Mouse (Mus musculus) hindbrain, embryonic 10.5 days (tissue): ENCODE measurements around the gene Slc43a2. TPM values are rescaled to one million over a fixed set of nuclear protein-coding genes. Genes with fewer than 3 reads are reported as not detected.
A peak's percentile ranks its signal among the peaks of the same experiment; 100 is the strongest.

Source experiments
- DNase-seq: peaks from one replicate; pipeline ENCODE4 v3.0.0-alpha.2; 2017; ENCODE audit warnings: low spot score
- H3K27ac ChIP-seq: fragments of 300-500 bp; sonication (generic); 2 replicates; pipeline ENCODE4 v1.5.1; 2016; ENCODE audit warnings: mild to moderate bottlenecking, moderate library complexity
- H3K27me3 ChIP-seq: fragments of 300-500 bp; sonication (generic); 2 replicates; pipeline ENCODE4 v1.6.1; 2016; ENCODE audit warnings: mild to moderate bottlenecking; ENCODE audit not compliant: poor library complexity, insufficient read depth, severe bottlenecking
- H3K36me3 ChIP-seq: fragments of 300-500 bp; sonication (generic); 2 replicates; pipeline ENCODE4 v1.6.1; 2016; ENCODE audit warnings: mild to moderate bottlenecking, moderate library complexity
- H3K4me1 ChIP-seq: fragments of 300-500 bp; sonication (generic); replicated peaks from 2 replicates; pipeline ENCODE4 v1.6.1; 2016; ENCODE audit warnings: mild to moderate bottlenecking
- H3K4me3 ChIP-seq: fragments of 300-500 bp; sonication (generic); 2 replicates; pipeline ENCODE4 v1.5.1; 2016; ENCODE audit warnings: mild to moderate bottlenecking, moderate library complexity
- H3K9me3 ChIP-seq: fragments of 300-500 bp; sonication (generic); 2 replicates; pipeline ENCODE4 v1.6.1; 2016; ENCODE audit warnings: mild to moderate bottlenecking, moderate library complexity
- WGBS: fragments of 180-500 bp; shearing (Covaris S2); methylation state at CpG from one replicate; pipeline ENCODE4 v1.1.7; 2016; 5-methylcytosine and 5-hydroxymethylcytosine counted together
- polyA plus RNA-seq: library from polyadenylated mRNA; unstranded; fragments of >200 nt; fragmentation: Nextera tagmentation; extraction: Ambion mirVana; gene quantifications from 2 replicates; pipeline ENCODE4 v1.2.1, GENCODE M21; 2016

Gene Slc43a2
- polyA plus RNA-seq, 1 experiment from 2014 or later, result 7.1 TPM

DNA sequence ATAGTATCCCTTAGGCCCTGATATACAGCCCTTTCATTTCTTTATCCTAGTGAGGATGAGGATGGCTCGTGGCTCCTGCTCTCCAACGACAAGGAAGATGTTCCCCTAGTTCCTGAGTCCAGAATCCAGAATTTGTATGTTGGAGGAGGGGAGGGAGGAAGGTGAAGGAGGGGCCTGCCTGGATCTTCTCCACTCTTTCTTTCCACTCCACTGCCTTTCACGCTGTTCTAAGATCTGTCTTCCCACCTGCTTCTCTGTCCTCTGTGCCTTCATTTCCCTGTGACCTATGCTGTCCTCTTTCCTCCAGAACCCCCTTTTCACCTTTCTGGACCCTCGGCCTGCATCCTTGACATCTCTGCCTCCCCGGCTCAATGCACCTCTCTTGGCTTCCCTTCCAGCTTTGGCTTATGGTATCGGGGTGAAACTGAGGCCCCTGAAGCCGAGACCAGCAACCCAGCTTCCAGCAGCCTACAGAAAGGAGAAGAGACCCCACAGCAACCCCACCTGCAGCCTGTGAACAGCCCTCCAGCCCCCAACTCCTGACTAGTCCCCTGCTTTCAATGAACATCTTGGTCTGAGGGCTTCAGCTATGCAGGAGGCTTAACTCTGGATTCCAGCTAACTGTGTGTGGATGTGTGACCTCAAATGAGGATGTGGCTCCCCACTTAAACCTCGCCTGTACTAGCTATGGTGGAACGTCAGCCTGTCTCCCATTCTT lies 19.0 kb upstream of the Slc43a2 start:
- no peak overlapping the region for H3K4me3 ChIP-seq
- DNase-seq, result no peak
- peaks cover 27% of the 10 kb centered on the region for H3K36me3 ChIP-seq
- H3K27me3 ChIP-seq, result no peaks in the 10 kb centered on the region
- 81% methylated on average over 9 of the region's 9 CpGs for WGBS
- H3K4me1 ChIP-seq, result peaks cover 31% of the 10 kb centered on the region
- H3K9me3 ChIP-seq, result no peaks in the 10 kb centered on the region
- no peak overlapping the region for H3K27ac ChIP-seq

DNA sequence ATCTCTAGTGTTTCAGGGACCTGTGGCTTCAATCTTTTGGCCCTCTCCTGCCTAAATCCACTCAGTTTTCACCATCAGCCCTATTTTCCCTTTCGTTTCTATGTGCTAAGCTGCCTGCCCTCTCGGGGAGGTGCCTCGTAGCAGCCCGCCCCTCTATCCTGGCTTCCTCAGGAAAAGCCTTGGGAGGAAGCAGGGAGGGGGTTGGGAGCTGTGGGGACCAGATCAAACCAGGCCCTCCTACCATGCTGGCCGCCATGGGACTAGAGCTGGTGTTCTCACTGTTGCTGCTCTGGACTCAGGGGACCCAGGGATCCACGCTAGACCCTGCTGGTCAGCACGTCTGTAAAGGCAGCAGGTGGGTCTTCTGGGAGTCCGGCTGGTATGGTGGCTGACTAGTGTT lies 18.2 kb upstream of the Slc43a2 start, which contains the start of gene Scarf1:
Scarf1 (plus strand) TSS at position 205 of the 400 bp plus-strand sequence.
- Histone ChIP-seq H3K4me3 (peak within 1 kb of the TSS; percentile 28), H3K27me3 (no peaks in the 10 kb centered on the region), H3K27ac (peak within 1 kb of the TSS; percentile 24; the same call in 1 of the 2 replicates), H3K9me3 (no peaks in the 10 kb centered on the region), H3K4me1 (peaks cover 31% of the 10 kb centered on the region), H3K36me3 (peaks cover 18% of the 10 kb centered on the region)
- DNase-seq, result no peak
- 59% methylated on average over 8 of the region's 8 CpGs for WGBS

DNA sequence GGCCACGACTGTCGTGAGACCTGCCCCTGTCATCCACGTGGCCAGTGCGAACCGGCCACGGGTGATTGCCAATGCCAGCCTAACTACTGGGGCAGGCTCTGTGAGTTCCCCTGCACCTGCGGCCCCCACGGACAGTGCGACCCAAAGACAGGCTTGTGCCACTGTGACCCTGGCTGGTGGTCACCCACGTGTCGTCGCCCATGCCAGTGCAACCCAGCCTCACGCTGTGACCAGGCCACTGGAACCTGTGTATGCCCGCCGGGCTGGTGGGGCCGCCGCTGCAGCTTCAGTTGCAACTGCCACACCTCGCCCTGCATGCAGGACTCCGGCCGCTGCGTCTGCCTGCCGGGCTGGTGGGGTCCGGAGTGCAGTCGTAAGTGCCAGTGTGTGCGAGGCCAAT lies 16.3 kb upstream of the Slc43a2 start:
- WGBS, result 91% methylated on average over 25 of the region's 25 CpGs
- DNase-seq, result no peak
- Histone ChIP-seq H3K36me3 (peaks cover 3% of the 10 kb centered on the region; the same call in 1 of the 2 replicates), H3K4me1 (peaks cover 14% of the 10 kb centered on the region), H3K9me3 (no peaks in the 10 kb centered on the region), H3K27ac (no peak overlapping the region), H3K4me3 (no peak overlapping the region), H3K27me3 (no peaks in the 10 kb centered on the region)

DNA sequence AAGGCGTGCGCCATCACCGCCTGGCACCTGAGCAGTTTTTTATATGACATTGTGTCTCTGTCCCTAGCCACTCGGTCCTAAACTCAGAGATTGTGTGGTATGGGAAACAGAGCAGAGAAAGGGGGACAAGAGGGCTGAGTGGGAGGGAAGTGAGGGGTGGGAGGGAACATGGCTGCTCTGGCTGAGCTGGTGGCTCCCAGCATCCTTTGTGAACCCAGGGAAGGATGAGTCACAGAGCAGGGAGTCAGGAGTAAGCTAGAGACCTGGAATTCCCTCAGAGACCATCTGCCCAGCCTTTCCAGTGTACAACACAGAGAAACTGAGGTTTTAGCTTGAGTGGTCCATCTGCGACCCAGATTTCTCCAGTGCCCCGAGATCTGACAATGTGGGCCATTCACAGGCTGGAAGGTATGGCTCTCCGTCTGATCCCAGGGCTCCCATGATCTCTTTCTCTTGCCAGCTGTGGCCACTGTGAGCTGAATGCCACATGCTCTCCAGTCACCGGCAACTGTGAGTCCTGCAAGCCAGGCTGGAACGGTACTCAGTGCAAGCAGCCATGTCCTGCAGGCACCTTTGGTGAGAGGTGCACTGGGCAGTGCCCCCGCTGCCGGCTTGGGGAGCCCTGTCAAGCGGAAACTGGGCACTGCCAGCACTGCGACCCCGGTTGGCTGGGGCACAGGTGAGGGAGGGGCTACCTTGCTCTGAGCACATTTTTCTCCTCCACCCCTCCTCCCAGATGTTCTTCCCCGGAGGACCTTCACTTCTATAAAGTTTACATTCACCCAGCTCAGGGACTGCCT lies 11.5 kb upstream of the Slc43a2 start:
- 84% methylated on average over 15 of the region's 15 CpGs for WGBS
- H3K9me3 ChIP-seq, result no peaks in the 10 kb centered on the region
- H3K36me3 ChIP-seq, result no peaks in the 10 kb centered on the region
- no peak overlapping the region for H3K4me3 ChIP-seq
- no peak overlapping the region for H3K27ac ChIP-seq
- H3K4me1 ChIP-seq, result no peaks in the 10 kb centered on the region
- no peak for DNase-seq
- no peaks in the 10 kb centered on the region for H3K27me3 ChIP-seq

DNA sequence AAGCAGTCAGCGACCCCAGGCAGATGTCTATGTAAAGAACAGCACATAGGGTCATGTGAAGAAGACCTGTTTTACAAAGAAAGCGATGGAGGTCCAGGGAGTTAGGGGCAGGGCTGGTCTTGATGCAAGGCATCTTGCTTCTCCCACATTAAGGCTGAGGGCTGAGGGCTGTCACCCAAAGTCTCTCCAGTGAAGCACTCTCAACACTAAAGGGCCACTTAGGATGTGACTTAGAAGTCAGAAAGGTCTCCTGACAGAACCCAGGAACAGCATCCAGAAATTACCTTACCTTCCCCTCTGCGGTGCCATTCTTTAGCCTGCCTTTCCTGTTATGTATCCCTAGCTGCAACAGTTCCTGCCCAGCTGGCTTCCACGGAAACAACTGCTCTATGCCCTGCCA lies 9.9 kb upstream of the Slc43a2 start:
- no peak overlapping the region for H3K27ac ChIP-seq
- H3K9me3 ChIP-seq, result no peaks in the 10 kb centered on the region
- no peaks in the 10 kb centered on the region for H3K4me1 ChIP-seq
- H3K36me3 ChIP-seq, result no peaks in the 10 kb centered on the region
- H3K4me3 ChIP-seq, result no peak overlapping the region
- no peaks in the 10 kb centered on the region for H3K27me3 ChIP-seq
- no peak for DNase-seq
- WGBS, result 85% methylated on average over 4 of the region's 4 CpGs

DNA sequence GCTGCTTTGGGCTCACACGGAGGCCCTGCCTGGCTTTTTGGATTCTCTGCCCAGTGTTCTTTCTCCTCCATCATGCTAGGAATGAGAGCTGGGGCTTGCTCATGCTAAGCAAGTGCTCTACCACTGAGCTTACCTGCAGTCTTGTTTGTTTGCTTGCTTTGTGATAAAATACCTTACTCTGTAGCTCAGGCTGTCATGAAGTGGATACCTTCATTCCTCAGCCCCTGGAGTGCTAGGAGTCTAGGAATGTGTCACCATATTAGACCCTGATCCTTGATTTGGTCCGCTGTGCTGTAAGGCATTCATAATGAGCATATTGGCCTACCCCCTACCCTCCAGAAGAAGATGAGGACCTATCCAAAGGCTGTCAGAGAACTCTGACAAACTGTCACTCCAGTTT lies 8.7 kb upstream of the Slc43a2 start:
- DNase-seq, result no peak
- Histone ChIP-seq H3K27ac (no peak overlapping the region), H3K4me1 (no peaks in the 10 kb centered on the region), H3K36me3 (no peaks in the 10 kb centered on the region), H3K27me3 (no peaks in the 10 kb centered on the region), H3K4me3 (no peak overlapping the region), H3K9me3 (no peaks in the 10 kb centered on the region)
- 86% methylated on average over 2 of the region's 2 CpGs for WGBS

DNA sequence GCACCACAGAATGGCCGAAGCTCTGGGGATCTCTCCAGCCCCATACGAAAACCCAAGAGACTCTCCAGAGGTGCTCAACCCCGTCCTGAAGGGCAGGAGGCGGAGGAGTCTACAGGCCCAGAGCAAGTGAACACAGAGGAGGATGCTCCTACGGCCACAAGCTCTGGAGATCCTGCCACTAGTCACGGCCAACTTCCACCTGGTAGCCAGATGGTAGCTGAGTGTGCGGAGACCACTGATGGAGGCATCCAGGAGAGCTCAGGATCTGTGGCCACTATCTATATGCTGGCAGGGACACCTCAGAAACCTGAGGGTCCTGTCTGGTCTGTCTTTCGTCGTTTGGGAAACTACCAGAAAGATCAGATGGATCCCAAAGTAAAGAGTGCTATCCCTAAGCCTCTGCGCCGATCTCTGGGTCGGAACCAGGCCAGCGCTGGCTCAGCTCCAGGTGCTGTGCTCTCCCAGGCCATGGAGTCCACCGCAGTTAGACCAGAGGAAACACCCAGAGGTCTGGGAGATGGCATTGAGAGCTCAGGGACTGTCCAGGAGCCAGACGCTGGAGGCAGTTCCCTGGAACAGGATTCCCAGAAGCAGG lies 5.9 kb upstream of the Slc43a2 start:
- no peaks in the 10 kb centered on the region for H3K9me3 ChIP-seq
- H3K36me3 ChIP-seq, result no peaks in the 10 kb centered on the region
- no peak overlapping the region for H3K4me3 ChIP-seq
- no peak for DNase-seq
- 86% methylated on average over 15 of the region's 15 CpGs for WGBS
- no peak overlapping the region for H3K27ac ChIP-seq
- H3K4me1 ChIP-seq, result 0 out of 2 replicates have a peak, but pooled peaks cover 2% of the 10 kb centered on the region
- no peaks in the 10 kb centered on the region for H3K27me3 ChIP-seq

DNA sequence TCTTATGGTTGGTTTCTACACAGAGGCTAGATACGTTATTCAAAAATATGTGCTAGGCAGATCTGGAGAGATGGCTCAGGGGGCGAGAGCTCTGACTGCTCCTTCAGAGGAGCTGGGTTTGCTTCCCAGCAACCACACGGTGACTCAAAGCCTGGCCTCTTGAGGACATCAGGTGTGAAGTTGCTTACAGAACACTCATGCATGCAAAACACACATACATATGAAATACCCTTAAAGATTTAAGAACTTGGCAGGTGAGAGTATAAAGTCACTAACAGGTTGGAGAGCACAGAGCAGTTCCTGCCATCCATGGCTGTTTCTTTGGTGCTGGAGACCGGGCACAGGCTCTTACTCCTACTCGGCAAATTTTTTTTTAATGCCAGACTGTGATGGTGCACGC lies 4.6 kb upstream of the Slc43a2 start:
- no peak overlapping the region for H3K4me3 ChIP-seq
- no peak for DNase-seq
- H3K4me1 ChIP-seq, result peaks cover 7% of the 10 kb centered on the region
- 87% methylated on average over 6 of the region's 6 CpGs for WGBS
- H3K9me3 ChIP-seq, result no peaks in the 10 kb centered on the region
- H3K27me3 ChIP-seq, result no peaks in the 10 kb centered on the region
- no peak overlapping the region for H3K27ac ChIP-seq
- H3K36me3 ChIP-seq, result no peaks in the 10 kb centered on the region

DNA sequence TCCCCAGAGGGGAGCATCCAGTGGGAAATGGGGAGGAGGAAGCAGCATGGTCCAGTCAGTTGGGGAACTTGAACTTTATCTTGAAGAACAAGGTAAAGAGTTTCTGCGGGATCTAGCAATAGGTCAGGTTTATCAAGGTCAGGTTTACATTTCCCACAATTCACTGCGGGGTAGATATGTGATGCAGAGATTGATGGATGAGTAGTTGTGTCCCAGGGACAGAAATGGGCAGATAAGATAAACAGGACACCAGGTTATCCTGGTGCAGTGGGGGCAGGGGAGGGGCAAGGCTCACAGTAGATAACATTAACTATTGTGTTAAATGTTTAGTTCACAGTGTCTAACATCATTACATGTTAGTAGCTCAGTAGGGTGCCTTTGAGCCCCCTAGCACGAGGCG lies 1.7 kb upstream of the Slc43a2 start:
- no peaks in the 10 kb centered on the region for H3K9me3 ChIP-seq
- H3K27ac ChIP-seq, result no peak overlapping the region
- H3K27me3 ChIP-seq, result 0 out of 2 replicates have a peak, but pooled peaks cover 8% of the 10 kb centered on the region
- peaks cover 27% of the 10 kb centered on the region for H3K4me1 ChIP-seq
- no peak for DNase-seq
- no peak overlapping the region for H3K4me3 ChIP-seq
- H3K36me3 ChIP-seq, result no peaks in the 10 kb centered on the region
- 59% methylated on average over 4 of the region's 4 CpGs for WGBS

DNA sequence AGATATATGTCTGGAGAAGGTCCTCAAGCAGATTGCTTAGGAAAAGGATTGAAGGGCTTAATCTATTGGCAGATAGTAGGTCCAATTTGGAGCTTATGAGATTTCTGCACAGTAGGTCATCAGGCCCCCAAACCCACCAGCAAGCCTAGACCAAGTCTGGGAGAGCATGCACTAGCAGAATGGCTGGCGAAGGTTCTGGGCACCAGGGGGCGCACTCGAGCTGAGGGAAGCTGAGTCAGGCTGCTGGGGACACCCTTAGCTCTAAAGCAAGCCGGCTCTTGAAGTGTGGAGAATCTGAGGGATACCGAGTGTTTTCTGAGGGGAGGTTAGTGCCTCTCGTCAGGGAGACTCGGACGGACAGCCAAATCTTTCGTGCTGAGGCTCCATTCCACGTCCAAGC lies 1.2 kb upstream of the Slc43a2 start:
- Histone ChIP-seq H3K4me1 (peaks cover 33% of the 10 kb centered on the region), H3K9me3 (no peaks in the 10 kb centered on the region), H3K36me3 (no peaks in the 10 kb centered on the region), H3K4me3 (peak overlapping the region; percentile 82), H3K27ac (peak overlapping the region; percentile 98), H3K27me3 (0 out of 2 replicates have a peak, but pooled peaks cover 8% of the 10 kb centered on the region)
- under 1% methylated on average over 10 of the region's 10 CpGs for WGBS
- DNase-seq, result peak; percentile 97

DNA sequence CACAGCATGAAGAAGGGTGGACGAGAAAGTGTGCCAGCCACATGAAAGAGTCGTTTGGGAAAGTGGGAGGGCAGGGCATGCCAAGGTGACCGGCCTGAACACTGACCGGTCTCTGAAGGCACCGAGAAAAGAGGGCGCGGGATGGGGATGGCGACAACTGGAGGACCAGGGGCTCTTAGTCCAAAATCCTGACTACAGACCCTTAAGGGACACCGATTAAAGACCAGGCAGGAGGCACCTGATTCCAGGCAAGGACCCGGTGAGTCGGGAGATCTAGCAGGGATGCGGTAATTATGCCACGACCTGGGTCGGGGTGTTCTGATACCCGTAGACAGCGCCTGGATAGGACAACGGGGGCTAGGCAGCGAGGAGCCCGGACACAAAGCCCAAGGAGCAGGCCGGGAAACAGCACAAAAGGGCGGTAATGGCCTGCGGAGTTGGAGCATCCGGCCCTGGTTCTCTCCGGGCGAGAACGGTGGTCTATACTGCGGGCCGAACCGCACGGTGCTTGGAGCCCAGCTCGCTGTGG lies 585 bp upstream of the Slc43a2 start:
- WGBS, result under 1% methylated on average over 31 of the region's 31 CpGs
- peak overlapping the region; percentile 98 for H3K27ac ChIP-seq
- peaks cover 35% of the 10 kb centered on the region for H3K4me1 ChIP-seq
- H3K9me3 ChIP-seq, result no peaks in the 10 kb centered on the region
- no peaks in the 10 kb centered on the region for H3K36me3 ChIP-seq
- 0 out of 2 replicates have a peak, but pooled peaks cover 8% of the 10 kb centered on the region for H3K27me3 ChIP-seq
- H3K4me3 ChIP-seq, result peak overlapping the region; percentile 82
- DNase-seq, result no peak

DNA sequence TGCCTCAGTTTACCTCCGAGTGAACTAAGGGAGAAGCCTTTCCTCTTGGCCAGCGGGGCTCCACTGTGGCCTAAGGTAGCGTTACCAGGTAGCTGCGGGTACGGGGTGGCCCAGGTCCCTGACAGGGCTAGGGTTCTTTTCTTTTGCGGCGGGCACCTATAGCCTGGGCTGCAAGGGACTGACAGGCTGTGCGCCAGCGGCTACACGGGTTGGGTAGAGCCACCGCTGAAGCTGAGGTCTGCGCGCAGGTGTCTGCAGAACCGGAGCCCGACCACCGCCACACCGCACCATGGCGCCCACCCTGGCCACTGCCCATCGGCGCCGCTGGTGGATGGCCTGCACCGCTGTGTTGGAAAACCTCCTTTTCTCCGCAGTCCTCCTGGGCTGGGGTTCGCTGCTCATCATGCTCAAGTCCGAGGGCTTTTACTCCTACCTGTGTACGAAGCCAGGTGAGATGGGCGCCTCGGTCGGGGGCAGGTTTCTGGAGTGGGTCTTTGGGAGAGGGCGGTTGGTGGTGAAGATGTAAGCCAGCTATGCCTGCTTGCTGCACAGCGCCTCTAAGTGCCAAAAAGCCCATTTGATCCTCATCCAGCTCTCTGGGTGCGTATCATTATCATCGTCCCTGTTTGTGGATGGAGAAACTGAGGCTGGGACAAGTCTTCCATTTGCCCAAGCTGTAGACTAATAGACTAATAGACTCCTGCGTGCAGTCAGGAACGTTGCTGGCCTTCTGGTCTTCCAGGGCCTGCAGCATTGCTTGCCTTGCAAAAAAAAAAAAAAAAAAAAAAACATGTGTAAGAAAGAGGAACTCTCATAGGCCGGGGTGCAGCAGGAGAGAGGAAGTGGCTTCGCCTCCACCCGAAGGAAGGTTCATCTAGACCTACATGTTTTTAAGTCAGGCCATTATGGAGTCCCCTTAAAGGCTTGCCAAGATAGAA lies 1.1 kb downstream of the Slc43a2 start:
- peak overlapping the region; percentile 98 for H3K27ac ChIP-seq
- WGBS, result 17% methylated on average over 38 of the region's 38 CpGs

More for the DNA sequence above, 1.1 kb downstream of the Slc43a2 start:
- no peaks in the 10 kb centered on the region for H3K9me3 ChIP-seq
- DNase-seq, result peak; percentile 36
- H3K36me3 ChIP-seq, result no peaks in the 10 kb centered on the region
- peaks cover 42% of the 10 kb centered on the region for H3K4me1 ChIP-seq
- H3K27me3 ChIP-seq, result 0 out of 2 replicates have a peak, but pooled peaks cover 8% of the 10 kb centered on the region
- peak overlapping the region; percentile 82 for H3K4me3 ChIP-seq
